9 mouse cellular contexts compared by ENCODE assay signal in genomic region chr13:24501179-24501905, GRCm38 (mm10).
DNase-seq lines count a peak whose midpoint lies in the region; ATAC-seq and TF ChIP-seq lines count a peak whose summit lies in the region.
"Had no signal": no experiment of that assay in that cellular context is flagged by ENCODE, and none has a peak within 500 bp of the region (broad histone marks: within the 10 kb centered on the region; RNA-seq: fewer than 3 reads in every experiment).

No protein-coding gene starts in this region.

- peak overlapping the region; percentile 92 for H3K27ac ChIP-seq in MEL (ENCODE audit: control insufficient read depth, low read depth, low read length)
- H3K27ac ChIP-seq in midbrain, postnatal 0 days (ENCODE audit: low read depth, low read length): no peak overlapping the region

- TF ChIP-seq RAD21 in MEL (IDR thresholded peaks at IDR 0.05; ENCODE audit: low read depth, low read length): no peak

- no peak for DNase-seq in frontal cortex, adult 2 months (ENCODE audit: extremely low spot score in 1 of 2, low spot score in 1 of 2)
- DNase-seq in MEL (ENCODE audit: low read depth, low spot score): peak; percentile 88
- DNase-seq in induced T-regulatory cell, adult 2 months (ENCODE audit: low read depth): peak; percentile 72
- no peak for DNase-seq in midbrain, postnatal 0 days (ENCODE audit: low spot score)
- DNase-seq in right cerebral cortex, adult 2 months (ENCODE audit: low spot score in 2 of 2): no peak
- DNase-seq in left cerebral cortex, adult 9 months (ENCODE audit: low spot score in 2 of 2): no peak
- DNase-seq in embryo, embryonic 9.5 days (ENCODE audit: extremely low spot score): no peak
- DNase-seq: gastrocnemius, postnatal 10 days had no signal

- no peaks in the 10 kb centered on the region for H3K9me3 ChIP-seq in MEL (replicated peaks; ENCODE audit: insufficient read depth, low read length)
- H3K9me3 ChIP-seq in midbrain, postnatal 0 days (ENCODE audit: low read length): no peaks in the 10 kb centered on the region

- peak; percentile 61 to 85 for TF ChIP-seq EP300 in MEL (IDR thresholded peaks at IDR 0.05; ENCODE audit: low read depth in 1 of 2, low read length in 2 of 2)

- 56% methylated on average over 25 of the region's 25 CpGs for WGBS in midbrain, postnatal 0 days

- peak overlapping the region; percentile 90 for H3K9ac ChIP-seq in MEL (ENCODE audit: control insufficient read depth, low read depth, low read length, poor library complexity, severe bottlenecking)
- H3K9ac ChIP-seq in midbrain, postnatal 0 days (replicated peaks; ENCODE audit: low read length, poor library complexity, severe bottlenecking): no peak overlapping the region

- peaks cover 39% of the 10 kb centered on the region for H3K79me2 ChIP-seq in MEL (ENCODE audit: control insufficient read depth, insufficient read depth, low read length, poor library complexity)

- peak; percentile 73 for ATAC-seq in frontal cortex, adult (ENCODE audit: low TSS enrichment)
- peak; percentile 56 for ATAC-seq in midbrain, postnatal 0 days (ENCODE audit: low FRiP score)

- no peak; a peak in 1 of 6 replicates for TF ChIP-seq CTCF in MEL (IDR thresholded peaks at IDR 0.05 in 2 of 3, conservative IDR thresholded peaks at IDR 0.05 in 1 of 3; ENCODE audit: control insufficient read depth in 1 of 3, insufficient read depth in 1 of 3, low read depth in 2 of 3, low read length in 3 of 3, poor library complexity in 1 of 3, severe bottlenecking in 1 of 3)
- no peak for TF ChIP-seq CTCF in midbrain, postnatal 0 days (IDR thresholded peaks at IDR 0.05)

- H3K4me1 ChIP-seq in MEL (ENCODE audit: control insufficient read depth in 1 of 2, insufficient read depth in 2 of 2, low read length in 2 of 2): peaks cover 12 to 50% of the 10 kb centered on the region in 2 experiments
- no peaks in the 10 kb centered on the region for H3K4me1 ChIP-seq in midbrain, postnatal 0 days (ENCODE audit: insufficient read depth, low read length)

- H3K4me2 ChIP-seq in midbrain, postnatal 0 days (ENCODE audit: low read depth, low read length, poor library complexity, severe bottlenecking): peak overlapping the region; percentile 13; the same call in 1 of the 2 replicates

- H3K4me3 ChIP-seq in MEL (ENCODE audit: control insufficient read depth in 1 of 2, insufficient read depth in 1 of 2, low read depth in 2 of 2, low read length in 2 of 2): peak overlapping the region; percentile 87 to 94
- H3K4me3 ChIP-seq in midbrain, postnatal 0 days (ENCODE audit: low read depth, low read length): no peak overlapping the region

- H3K27me3 ChIP-seq in MEL (ENCODE audit: control insufficient read depth in 1 of 2, insufficient read depth in 2 of 2, low read length in 2 of 2): no peaks in the 10 kb centered on the region
- no peaks in the 10 kb centered on the region for H3K27me3 ChIP-seq in midbrain, postnatal 0 days (ENCODE audit: insufficient read depth, low read length)

- peak; percentile 58 to 79; a peak in 3 of 4 replicates for TF ChIP-seq POLR2A in MEL (IDR thresholded peaks at IDR 0.05; ENCODE audit: control insufficient read depth in 1 of 2, insufficient read depth in 1 of 2, low read depth in 1 of 2, low read length in 2 of 2, poor library complexity in 1 of 2)

- H3K36me3 ChIP-seq in MEL (ENCODE audit: control insufficient read depth in 1 of 2, insufficient read depth in 2 of 2, low read length in 2 of 2): peaks cover 1 to 52% of the 10 kb centered on the region in 2 experiments; a peak in 2 of 4 replicates
- H3K36me3 ChIP-seq in midbrain, postnatal 0 days (ENCODE audit: insufficient read depth, low read length): no peaks in the 10 kb centered on the region

TF ChIP-seq in MEL, 35 proteins besides CTCF, POLR2A, EP300 and RAD21:
- TF ChIP-seq UBTF (IDR thresholded peaks at IDR 0.05; ENCODE audit: borderline replicate concordance, insufficient read depth, low read depth, low read length): no peak
- TF ChIP-seq NRF1 (IDR thresholded peaks at IDR 0.05; ENCODE audit: insufficient read depth, low read depth, low read length, poor library complexity, severe bottlenecking): no peak
- peak; percentile 88 for TF ChIP-seq SIN3A (IDR thresholded peaks at IDR 0.05; ENCODE audit: low read length)
- no peak for TF ChIP-seq BHLHE40 (IDR thresholded peaks at IDR 0.05; ENCODE audit: borderline replicate concordance, low read depth, low read length)
- TF ChIP-seq CHD1 (IDR thresholded peaks at IDR 0.05; ENCODE audit: low read depth, low read length): no peak
- TF ChIP-seq MYC (IDR thresholded peaks at IDR 0.05; ENCODE audit: low read depth, low read length): peak; percentile 93
- TF ChIP-seq ELF1 (IDR thresholded peaks at IDR 0.05; ENCODE audit: low read depth, low read length): peak; percentile 86
- no peak for TF ChIP-seq SMC3 (IDR thresholded peaks at IDR 0.05; ENCODE audit: low read depth, low read length)
- no peak for TF ChIP-seq JUND (IDR thresholded peaks at IDR 0.05; ENCODE audit: low read depth, low read length)
- no peak; the same call in 1 of the 2 replicates for TF ChIP-seq MAZ (IDR thresholded peaks at IDR 0.05; ENCODE audit: low read depth, low read length)
- TF ChIP-seq MAFK (IDR thresholded peaks at IDR 0.05; ENCODE audit: borderline replicate concordance, low read depth, low read length): no peak
- TF ChIP-seq ZNF384 (IDR thresholded peaks at IDR 0.05; ENCODE audit: low read depth, low read length): peak; percentile 98
- no peak for TF ChIP-seq USF1 (IDR thresholded peaks at IDR 0.05; ENCODE audit: low read depth, low read length)
- TF ChIP-seq TAL1 (IDR thresholded peaks at IDR 0.05; ENCODE audit: low read length): no peak
- TF ChIP-seq ZC3H11A (IDR thresholded peaks at IDR 0.05; ENCODE audit: low read depth, low read length): no peak
- peak; percentile 73; the same call in 1 of the 2 replicates for TF ChIP-seq TCF12 (IDR thresholded peaks at IDR 0.05; ENCODE audit: low read depth, low read length)
- TF ChIP-seq RCOR1 (IDR thresholded peaks at IDR 0.05; ENCODE audit: low read depth, low read length): no peak
- TF ChIP-seq ETS1 (IDR thresholded peaks at IDR 0.05; ENCODE audit: low read depth, low read length): peak; percentile 67
- peak; percentile 74 for TF ChIP-seq TBP (IDR thresholded peaks at IDR 0.05; ENCODE audit: low read depth, low read length)
- no peak for TF ChIP-seq GABPA (IDR thresholded peaks at IDR 0.05; ENCODE audit: low read depth, low read length)
- TF ChIP-seq KAT2A (conservative IDR thresholded peaks at IDR 0.05; ENCODE audit: low read depth, low read length): no peak
- TF ChIP-seq MAX (IDR thresholded peaks at IDR 0.05; ENCODE audit: low read length): peak; percentile 46
- no peak for TF ChIP-seq POLR2AphosphoS5 (IDR thresholded peaks at IDR 0.05; ENCODE audit: borderline replicate concordance, low read depth, low read length)
- peak; percentile 80 for TF ChIP-seq MYB (IDR thresholded peaks at IDR 0.05; ENCODE audit: low read depth, low read length)
- no peak for TF ChIP-seq USF2 (IDR thresholded peaks at IDR 0.05; ENCODE audit: borderline replicate concordance in 1 of 2, insufficient read depth in 1 of 2, low read depth in 1 of 2, low read length in 2 of 2)
- TF ChIP-seq MXI1 (IDR thresholded peaks at IDR 0.05; ENCODE audit: low read depth, low read length): peak; percentile 86
- TF ChIP-seq E2F4 (IDR thresholded peaks at IDR 0.05; ENCODE audit: borderline replicate concordance, low read depth, low read length): no peak
- TF ChIP-seq NELFE (IDR thresholded peaks at IDR 0.05; ENCODE audit: low read depth, low read length): peak; percentile 51
- no peak for TF ChIP-seq MEF2A (IDR thresholded peaks at IDR 0.05; ENCODE audit: extremely low read depth, insufficient replicate concordance, low read depth, low read length, poor library complexity, severe bottlenecking)
- no peak for TF ChIP-seq ZKSCAN1 (IDR thresholded peaks at IDR 0.05; ENCODE audit: low read depth, low read length)
- no peak for TF ChIP-seq POLR2AphosphoS2 (IDR thresholded peaks at IDR 0.05; ENCODE audit: low read length)
- TF ChIP-seq CHD2 (IDR thresholded peaks at IDR 0.05; ENCODE audit: low read length): no peak
- TF ChIP-seq ZMIZ1 (IDR thresholded peaks at IDR 0.05; ENCODE audit: low read depth, low read length): no peak
- TF ChIP-seq HCFC1 (IDR thresholded peaks at IDR 0.05; ENCODE audit: low read depth, low read length): peak; percentile 81
- no peak; the same call in 1 of the 2 replicates for TF ChIP-seq GATA1 (IDR thresholded peaks at IDR 0.05; ENCODE audit: low read depth, low read length)
TF ChIP-seq in MEL: peak in this region for 12.

Comparison
In these comparisons a context has a peak if more than half of its experiments do, and no peak if none do; other contexts are left out.
1. DNase-seq: peak in MEL (single experiment) and induced T-regulatory cell, adult 2 months (single experiment); none in frontal cortex, adult 2 months (0 of 2), midbrain, postnatal 0 days (single experiment), right cerebral cortex, adult 2 months (0 of 2), left cerebral cortex, adult 9 months (0 of 2) and embryo, embryonic 9.5 days (single experiment).